25 mouse cellular contexts compared by ENCODE assay signal in genomic region chr2:136802076-136802475, GRCm38 (mm10).
"Had no signal": no experiment of that assay in that cellular context is flagged by ENCODE, and none has a peak within 500 bp of the region (broad histone marks: within the 10 kb centered on the region; RNA-seq: fewer than 3 reads in every experiment).

No protein-coding gene starts in this region.

- H3K27ac ChIP-seq: gastrocnemius, adult 2 months; heart, embryonic 10.5 days; hindbrain, embryonic 13.5 days; hindbrain, embryonic 15.5 days; hindbrain, postnatal 0 days; kidney, embryonic 15.5 days; kidney, postnatal 0 days; limb, embryonic 13.5 days; limb, embryonic 15.5 days; liver, embryonic 12.5 days; liver, embryonic 14.5 days had no signal

- DNase-seq: gastrocnemius, adult 2 months; gastrocnemius, postnatal 10 days; gastrocnemius, postnatal 25 days; heart, adult 18-20 months; heart, postnatal 10 days; heart, postnatal 36 days; kidney, adult 11 months; kidney, adult 2 months; kidney, adult 9 months; kidney, postnatal 14 days; kidney, postnatal 36 days; layer of hippocampus, adult 9-11 months; layer of hippocampus, postnatal 36 days; left cerebral cortex, postnatal 4 days had no signal

- H3K4me3 ChIP-seq: gastrocnemius, adult 2 months; heart, embryonic 10.5 days; heart, embryonic 12.5 days; hindbrain, embryonic 13.5 days; hindbrain, embryonic 15.5 days; kidney, embryonic 15.5 days; limb, embryonic 13.5 days; limb, embryonic 15.5 days; liver, embryonic 12.5 days had no signal

- H3K4me1 ChIP-seq: heart, embryonic 10.5 days; heart, embryonic 12.5 days; hindbrain, embryonic 13.5 days; hindbrain, embryonic 15.5 days; kidney, embryonic 15.5 days; limb, embryonic 13.5 days; limb, embryonic 15.5 days; liver, embryonic 12.5 days had no signal
